Mouse (Mus musculus): ENCODE data around the gene Smim10l1. TPM values are rescaled to one million over a fixed set of nuclear protein-coding genes. Genes with fewer than 3 reads are reported as not detected.
A peak's percentile ranks its signal among the peaks of the same experiment; 100 is the strongest.

Gene Smim10l1
- 38.8 and 45.5 TPM in 2 replicates for polyA plus RNA-seq (2012; ENCODE audit: insufficient read depth, insufficient read length, missing spikeins)

GRCm38 (mm10) chr6:133104609-133104921 lies at the start of gene Smim10l1:
TSS of gene Smim10l1 (plus strand) at chr6:133104909.
- Histone ChIP-seq H3K27ac (ENCODE audit: insufficient read depth, low read depth, low read length) (peak within 1 kb of the TSS; percentile 81), H3K4me3 (ENCODE audit: insufficient read depth, low read length) (peak within 1 kb of the TSS; percentile 80), H3K4me1 (ENCODE audit: control insufficient read depth, insufficient read depth, low read length) (peaks cover 2% of the 10 kb centered on the region; the same call in 1 of the 2 replicates)
- TF ChIP-seq POLR2A (IDR thresholded peaks at IDR 0.05; ENCODE audit: borderline replicate concordance, low read depth, low read length) (no peak), CTCF (IDR thresholded peaks at IDR 0.05; ENCODE audit: low read depth, low read length) (no peak)

DNA sequence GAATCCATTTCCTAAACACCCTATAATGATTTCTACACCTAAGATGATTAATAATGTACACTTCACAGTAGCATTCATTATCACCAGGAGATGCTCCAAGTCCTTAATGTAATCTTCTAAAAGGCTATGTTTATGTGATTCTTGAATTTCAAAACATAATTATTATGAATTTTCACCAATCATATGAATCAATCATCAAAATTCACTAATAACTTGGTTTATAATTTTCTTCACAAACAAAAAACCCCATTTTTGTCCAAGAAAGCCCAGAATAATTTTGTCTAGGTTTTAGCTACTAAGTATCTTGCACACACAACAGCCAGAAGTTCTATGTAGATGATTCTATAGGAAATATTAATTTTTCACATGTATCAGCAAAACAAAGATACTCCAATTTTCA lies 49.0 kb upstream of the Smim10l1 start, which contains the start of gene Tas2r140:
Tas2r140 (minus strand) TSS at position 101 of the 400 bp plus-strand sequence.
- Histone ChIP-seq H3K4me1 (ENCODE audit: control insufficient read depth, insufficient read depth, low read length) (no peaks in the 10 kb centered on the region), H3K4me3 (ENCODE audit: insufficient read depth, low read length) (no peak within 1 kb of the TSS), H3K27ac (ENCODE audit: insufficient read depth, low read depth, low read length) (no peak within 1 kb of the TSS)
- no peak for TF ChIP-seq CTCF (IDR thresholded peaks at IDR 0.05; ENCODE audit: low read depth, low read length)
- no peak for TF ChIP-seq POLR2A (IDR thresholded peaks at IDR 0.05; ENCODE audit: borderline replicate concordance, low read depth, low read length)

DNA sequence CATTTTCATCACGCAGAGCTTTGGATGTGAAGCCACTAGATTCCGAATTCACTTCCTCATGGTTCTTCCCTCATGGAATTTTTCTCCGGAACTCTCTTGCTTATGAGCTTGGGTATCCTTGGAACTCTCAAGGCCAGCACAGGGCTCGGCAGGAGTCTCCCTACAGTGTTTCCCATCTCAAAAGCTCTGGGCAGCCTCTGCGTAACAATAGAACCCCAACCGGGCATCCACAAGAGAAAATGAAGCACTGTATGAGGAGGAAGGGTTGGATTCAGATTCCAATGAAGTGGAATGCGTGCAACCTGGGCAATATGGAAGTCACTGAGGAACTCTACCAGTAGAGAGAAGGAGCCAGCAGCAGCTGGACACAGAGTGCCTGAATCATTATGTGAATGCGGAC lies 12.5 kb upstream of the Smim10l1 start:
- TF ChIP-seq POLR2A (IDR thresholded peaks at IDR 0.05; ENCODE audit: borderline replicate concordance, low read depth, low read length): no peak
- no peak for TF ChIP-seq CTCF (IDR thresholded peaks at IDR 0.05; ENCODE audit: low read depth, low read length)
- no peak overlapping the region for H3K27ac ChIP-seq (ENCODE audit: insufficient read depth, low read depth, low read length)
- no peak overlapping the region for H3K4me3 ChIP-seq (ENCODE audit: insufficient read depth, low read length)
- no peaks in the 10 kb centered on the region for H3K4me1 ChIP-seq (ENCODE audit: control insufficient read depth, insufficient read depth, low read length)

DNA sequence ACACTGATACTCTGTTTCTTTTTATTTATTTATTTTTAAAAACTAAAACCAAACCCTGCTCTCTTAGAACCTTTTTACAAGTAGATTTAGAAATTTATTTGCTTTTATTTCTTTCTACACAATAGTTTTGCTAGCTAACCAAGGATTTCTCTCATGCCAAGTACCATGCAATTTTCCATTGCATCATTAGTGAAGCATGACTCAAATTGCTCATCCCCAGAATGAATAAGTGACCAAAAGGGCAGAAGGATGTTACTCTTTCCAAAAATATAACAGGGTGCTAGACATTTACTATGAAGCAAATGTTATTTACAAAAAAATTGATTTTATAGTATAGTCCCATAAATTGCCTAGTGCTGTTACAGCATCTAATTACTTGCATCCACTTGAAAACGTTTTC lies 2.3 kb upstream of the Smim10l1 start:
- Histone ChIP-seq H3K4me3 (ENCODE audit: insufficient read depth, low read length) (no peak overlapping the region), H3K4me1 (ENCODE audit: control insufficient read depth, insufficient read depth, low read length) (peaks cover 2% of the 10 kb centered on the region; the same call in 1 of the 2 replicates), H3K27ac (ENCODE audit: insufficient read depth, low read depth, low read length) (no peak overlapping the region)
- TF ChIP-seq CTCF (IDR thresholded peaks at IDR 0.05; ENCODE audit: low read depth, low read length): no peak
- TF ChIP-seq POLR2A (IDR thresholded peaks at IDR 0.05; ENCODE audit: borderline replicate concordance, low read depth, low read length): no peak

- Histone ChIP-seq H3K4me1 (ENCODE audit: control insufficient read depth, insufficient read depth, low read length) (peaks cover 2% of the 10 kb centered on the region; the same call in 1 of the 2 replicates), H3K4me3 (ENCODE audit: insufficient read depth, low read length) (peak overlapping the region; percentile 80), H3K27ac (ENCODE audit: insufficient read depth, low read depth, low read length) (peak overlapping the region; percentile 81)
- TF ChIP-seq CTCF (IDR thresholded peaks at IDR 0.05; ENCODE audit: low read depth, low read length): no peak
- no peak for TF ChIP-seq POLR2A (IDR thresholded peaks at IDR 0.05; ENCODE audit: borderline replicate concordance, low read depth, low read length)
Measured at GRCm38 (mm10) chr6:133104922-133105859, 482 bp downstream of the Smim10l1 start.

Other genes starting within 250 kb of the Smim10l1 start
- not detected in 2 replicates for gene Tas2r116, start 249.5 kb upstream of the Smim10l1 start, polyA plus RNA-seq (2012; ENCODE audit: insufficient read depth, insufficient read length, missing spikeins)
- gene Tas2r110, start 236.9 kb upstream of the Smim10l1 start, polyA plus RNA-seq (2012; ENCODE audit: insufficient read depth, insufficient read length, missing spikeins): not detected in 2 replicates
- not detected in 2 replicates for gene Tas2r113, start 211.9 kb upstream of the Smim10l1 start, polyA plus RNA-seq (2012; ENCODE audit: insufficient read depth, insufficient read length, missing spikeins)
- not detected in 2 replicates for gene Tas2r125, start 195.3 kb upstream of the Smim10l1 start, polyA plus RNA-seq (2012; ENCODE audit: insufficient read depth, insufficient read length, missing spikeins)
- not detected in 2 replicates for gene Tas2r129, start 153.8 kb upstream of the Smim10l1 start, polyA plus RNA-seq (2012; ENCODE audit: insufficient read depth, insufficient read length, missing spikeins)
- gene Tas2r131, start 147.0 kb upstream of the Smim10l1 start, polyA plus RNA-seq (2012; ENCODE audit: insufficient read depth, insufficient read length, missing spikeins): not detected in 2 replicates
- not detected in 2 replicates for gene Tas2r109, start 123.9 kb upstream of the Smim10l1 start, polyA plus RNA-seq (2012; ENCODE audit: insufficient read depth, insufficient read length, missing spikeins)
- not detected in 2 replicates for gene Tas2r103, start 67.8 kb upstream of the Smim10l1 start, polyA plus RNA-seq (2012; ENCODE audit: insufficient read depth, insufficient read length, missing spikeins)
- not detected in 2 replicates for gene Tas2r140, start 49.1 kb upstream of the Smim10l1 start, polyA plus RNA-seq (2012; ENCODE audit: insufficient read depth, insufficient read length, missing spikeins)
- not detected in 2 replicates for gene 5530400C23Rik, start 187.3 kb downstream of the Smim10l1 start, polyA plus RNA-seq (2012; ENCODE audit: insufficient read depth, insufficient read length, missing spikeins)